Mouse (Mus musculus): Measurements from ENCODE around the gene Fdx1. TPM values are rescaled to one million over a fixed set of nuclear protein-coding genes. Genes with fewer than 3 reads are reported as not detected.

Fdx1 gene
- total RNA-seq, 2 experiments from 2014 or later = 76.0 to 80.9 TPM

DNA sequence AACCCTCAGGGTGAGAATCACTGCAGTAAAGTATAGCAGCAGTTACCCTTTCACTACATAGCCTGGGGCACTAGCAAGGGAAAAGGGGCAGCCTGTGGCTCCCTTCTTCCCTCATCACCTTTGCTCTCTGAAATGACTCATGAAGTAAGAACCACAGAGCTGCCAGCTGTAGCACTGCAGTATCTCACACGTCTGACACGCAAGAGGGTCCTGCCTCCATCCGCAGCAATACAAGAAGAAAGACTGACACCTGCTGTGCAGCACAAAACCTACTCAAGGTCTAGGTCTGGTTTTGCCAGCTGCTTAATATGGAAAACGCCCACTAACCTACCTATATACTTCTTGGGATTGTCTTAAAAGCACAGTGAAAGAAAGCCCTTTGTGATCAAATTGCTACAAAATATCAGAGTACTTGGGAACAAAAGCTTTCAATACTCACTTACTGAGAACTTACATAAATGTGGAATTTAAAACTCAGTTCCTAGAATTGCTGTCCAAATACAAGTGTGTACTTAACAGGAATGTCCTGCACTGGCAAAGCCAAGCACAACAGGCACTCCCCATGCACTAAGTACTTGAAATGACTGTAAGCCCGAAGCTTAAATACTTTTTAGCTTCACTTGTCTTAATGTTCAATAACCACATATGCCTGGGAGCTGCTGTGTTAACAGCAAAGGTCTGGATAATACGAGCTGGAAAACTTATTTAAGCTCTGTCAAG is 2.0 kb downstream of the Fdx1 start:
- DNase-seq = no peak

DNA sequence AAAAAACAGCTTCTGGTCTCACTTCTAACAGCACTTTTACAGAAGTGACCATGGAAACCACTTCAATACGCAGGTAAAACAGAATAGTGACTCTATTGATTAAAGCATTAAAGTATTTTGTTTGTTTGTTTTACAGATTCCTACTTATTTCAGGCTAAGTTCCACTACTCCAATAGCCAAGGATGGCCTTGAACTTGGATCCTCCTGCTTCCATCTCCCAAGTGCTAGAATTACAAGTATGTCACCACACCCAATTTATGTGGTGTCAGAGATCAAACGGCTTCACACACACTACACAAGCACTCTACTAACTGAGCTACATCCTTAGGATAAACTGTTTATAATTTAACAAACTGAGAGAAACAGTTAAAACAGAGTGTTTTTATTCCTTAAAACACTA is 3.0 kb downstream of the Fdx1 start:
- no peak for DNase-seq

DNA sequence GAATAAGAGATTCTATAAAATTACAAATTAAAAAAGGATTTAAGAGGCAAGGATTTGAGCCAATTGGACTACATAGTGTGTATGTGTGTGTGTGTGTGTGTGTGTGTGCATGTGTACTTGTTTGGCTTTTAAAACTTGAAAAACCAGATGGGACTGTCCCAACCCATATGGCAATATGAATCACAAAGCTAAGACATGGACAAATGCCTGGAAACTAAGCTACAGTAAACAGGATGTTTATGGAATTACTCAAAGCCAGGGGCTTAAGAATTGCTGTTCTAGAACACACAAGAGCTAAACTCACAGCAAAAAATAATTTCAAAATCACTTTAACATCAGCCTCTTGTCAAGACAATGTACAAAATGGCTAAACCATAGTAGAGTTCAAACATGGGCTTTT is 4.4 kb downstream of the Fdx1 start:
- DNase-seq = no peak

DNA sequence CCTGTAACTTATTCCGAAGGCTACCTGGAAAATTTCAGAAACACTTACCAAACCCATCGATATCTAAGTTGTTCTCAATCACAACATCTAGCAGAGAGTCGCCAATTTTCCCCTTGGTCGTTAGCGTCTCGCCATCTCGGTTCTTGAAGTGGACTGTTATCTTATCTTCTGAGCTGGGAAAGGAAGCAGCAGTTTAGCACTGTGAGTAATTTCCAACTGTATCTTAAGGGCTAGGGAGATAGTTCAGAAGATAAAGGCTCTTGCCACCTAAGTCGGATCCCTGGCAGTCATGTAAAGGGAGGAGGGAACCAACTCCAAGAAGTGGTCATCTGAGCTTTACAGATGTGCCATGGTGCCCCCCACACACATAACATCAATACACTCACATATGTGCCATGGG is 6.3 kb downstream of the Fdx1 start:
- DNase-seq = no peak

DNA sequence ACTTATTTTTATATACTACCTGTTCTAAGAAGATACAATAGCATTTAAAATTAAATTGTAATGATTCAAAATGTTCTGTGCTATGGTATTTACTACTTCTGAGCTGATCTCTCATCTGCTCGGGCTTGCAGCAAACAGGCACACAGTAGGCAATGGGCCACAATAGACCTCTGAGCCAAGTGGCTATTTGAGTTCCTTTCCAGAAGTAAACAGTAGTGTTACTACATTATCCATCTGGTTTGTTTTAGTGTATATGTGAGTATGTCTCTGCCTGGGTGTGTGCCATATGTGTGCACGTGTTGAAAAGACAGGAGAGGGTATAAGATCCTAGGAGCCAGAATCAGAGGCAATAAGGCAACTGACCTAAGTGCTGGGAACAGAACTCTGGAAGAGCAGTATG is 6.9 kb downstream of the Fdx1 start:
- DNase-seq = no peak

DNA sequence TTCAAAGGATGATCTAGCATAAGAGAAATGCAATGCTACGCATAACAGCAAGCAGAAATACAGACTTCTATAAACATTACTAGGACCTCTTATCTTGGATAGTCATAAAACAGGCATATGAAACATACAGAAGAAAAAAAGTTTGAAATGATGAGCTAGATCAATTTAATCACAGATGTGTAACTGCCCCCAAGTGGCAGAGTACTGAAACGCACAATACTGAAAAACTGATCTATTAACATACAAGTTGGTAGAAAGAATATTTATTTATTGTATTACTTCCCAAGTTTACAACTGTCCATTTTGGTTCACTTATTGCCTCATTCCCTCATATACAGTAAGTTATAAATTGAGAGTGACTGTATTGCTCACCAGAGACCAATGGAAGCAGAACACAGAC is 12.0 kb downstream of the Fdx1 start:
- DNase-seq = no peak

DNA sequence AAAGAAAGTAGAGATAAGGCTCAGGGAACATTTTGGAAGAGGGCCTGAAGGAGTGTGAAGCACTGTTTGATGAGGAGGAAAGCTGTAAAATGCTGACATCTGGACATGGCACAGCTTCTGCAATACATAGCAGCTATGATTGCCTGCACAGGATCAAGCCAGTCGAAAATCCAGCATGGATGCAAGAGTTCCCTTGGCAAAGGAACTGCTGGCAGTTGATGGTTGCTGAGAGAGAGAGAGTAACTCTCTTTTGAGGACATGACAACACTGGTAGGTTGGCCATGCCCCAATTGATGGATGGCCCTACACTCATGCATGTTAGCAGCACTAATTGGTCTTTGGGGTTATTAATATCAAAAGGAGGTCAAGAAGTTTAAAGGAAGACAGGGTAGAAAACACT is 12.7 kb downstream of the Fdx1 start:
- DNase-seq = no peak

DNA sequence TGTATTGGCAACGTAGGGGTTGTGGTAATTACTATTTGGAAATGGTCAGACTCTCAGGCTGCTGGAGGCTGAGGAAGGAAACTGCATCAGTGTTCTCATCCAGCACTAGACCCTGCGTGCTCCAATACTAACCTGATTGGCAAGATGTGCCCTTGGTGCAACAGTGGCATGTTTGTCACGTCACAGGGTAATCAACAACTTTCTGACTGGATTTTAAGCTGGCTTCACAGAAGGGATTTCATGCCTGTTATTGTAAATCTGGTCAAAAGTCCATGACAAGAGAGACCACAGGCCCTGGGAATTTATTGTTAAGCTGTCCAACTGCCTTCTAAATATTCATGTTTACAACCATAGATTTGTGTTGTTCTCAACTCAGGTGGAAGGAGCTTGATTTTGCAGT is 13.1 kb downstream of the Fdx1 start:
- no peak for DNase-seq

DNA sequence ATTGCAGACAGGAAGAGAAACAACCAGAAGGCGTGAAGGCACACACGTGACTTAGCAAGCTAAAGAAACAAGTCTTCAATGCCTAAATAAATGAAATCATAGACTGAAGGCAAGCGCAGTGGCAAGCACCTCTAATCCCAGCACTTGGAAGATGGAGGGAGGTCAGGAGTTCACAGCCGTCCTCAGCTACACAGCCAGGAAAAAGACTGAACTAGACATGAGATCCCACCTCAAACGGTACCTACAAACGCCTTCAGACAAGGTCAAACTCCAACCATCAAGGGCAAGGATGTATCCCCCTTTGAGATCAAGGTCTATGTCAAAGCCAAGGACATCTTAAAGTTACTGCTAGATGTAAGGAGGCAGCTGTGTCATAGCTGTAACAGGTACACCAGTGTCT is 19.4 kb downstream of the Fdx1 start:
- no peak for DNase-seq

DNA sequence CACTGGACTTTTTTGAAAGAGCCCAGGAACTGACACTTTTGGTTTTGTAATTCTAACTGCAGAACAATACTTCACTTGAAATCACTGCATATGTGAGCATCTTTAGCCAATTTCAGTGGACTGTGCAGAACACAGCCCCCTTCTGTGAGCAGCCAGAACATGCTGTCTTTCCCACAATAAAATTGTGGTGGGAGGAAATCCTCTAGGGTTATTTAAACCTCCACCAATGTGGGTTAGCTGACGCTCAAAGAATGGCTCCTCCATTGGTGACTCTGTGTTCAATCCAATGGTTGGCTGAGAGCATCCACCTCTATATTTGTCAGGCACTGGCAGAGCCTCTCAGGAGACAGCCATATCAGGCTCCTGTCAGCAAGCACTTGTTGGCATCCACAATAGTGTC is 28.7 kb downstream of the Fdx1 start:
- no peak for DNase-seq

DNA sequence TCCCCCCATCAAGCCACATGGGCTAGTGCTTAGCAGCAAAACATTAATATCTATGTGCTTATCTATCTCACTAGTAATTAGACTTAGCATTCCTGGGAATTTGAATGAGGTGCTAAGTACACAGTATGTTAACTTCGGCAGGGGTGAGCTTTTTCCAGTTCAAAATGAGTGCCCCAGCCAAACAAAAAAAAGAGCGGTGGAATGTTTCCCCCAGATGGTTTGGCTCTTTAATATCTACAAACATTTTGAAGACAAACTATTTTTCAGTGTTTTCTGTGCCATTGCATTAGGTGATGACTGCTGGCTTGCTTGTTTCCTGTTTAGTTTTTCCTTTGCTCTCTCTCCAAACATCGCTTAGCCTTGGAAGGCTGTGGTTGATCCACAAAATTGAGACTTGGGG is 31.4 kb downstream of the Fdx1 start:
- no peak for DNase-seq

DNA sequence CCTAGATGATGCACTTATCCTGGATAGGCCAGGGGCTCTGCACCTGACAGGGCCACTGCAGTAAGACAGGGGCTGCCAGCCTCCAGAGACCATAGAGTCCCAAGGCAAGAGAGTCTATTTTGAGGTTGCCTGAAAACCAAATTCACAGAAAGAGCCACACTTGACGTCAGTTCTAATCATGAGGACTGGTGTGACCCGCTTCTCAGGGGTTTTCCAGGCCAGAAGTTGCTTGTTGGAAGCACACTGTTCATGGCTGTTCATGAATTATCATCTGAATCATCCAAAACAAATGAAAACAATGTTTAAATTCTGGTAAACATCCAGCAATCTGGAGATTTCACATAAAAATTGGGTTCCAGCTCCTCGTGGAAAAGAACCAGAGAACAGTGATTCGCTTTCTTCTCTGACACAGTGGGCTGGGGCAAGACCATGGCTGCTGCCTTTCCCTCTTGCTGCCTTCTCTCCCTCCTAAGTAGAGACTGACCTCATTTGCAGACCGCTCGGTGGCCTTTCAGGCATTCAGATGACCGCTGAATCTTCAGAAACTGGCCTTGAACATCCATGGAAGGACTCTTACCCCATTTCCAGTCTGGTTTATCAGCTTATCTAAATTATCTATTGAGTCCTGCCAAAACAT is 32.2 kb downstream of the Fdx1 start:
- DNase-seq = no peak

DNA sequence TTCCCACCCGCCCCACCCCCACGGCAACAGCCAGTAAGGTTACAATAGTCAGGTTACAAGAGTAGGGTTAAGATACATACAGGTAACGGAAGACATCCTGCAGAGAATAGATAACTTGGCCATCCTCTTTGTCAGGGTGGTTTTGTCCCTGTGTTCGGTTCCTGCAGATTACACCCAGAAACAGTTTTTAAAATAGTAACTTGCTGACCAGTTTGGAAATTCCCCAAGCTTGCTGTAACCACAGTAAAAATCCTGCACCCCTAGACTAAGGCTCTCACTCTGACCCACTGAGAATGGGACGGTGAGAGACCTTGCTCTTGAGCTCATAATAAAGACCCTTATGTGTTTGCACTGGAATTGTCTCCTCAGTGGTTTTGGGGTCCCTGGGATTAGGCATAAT is 33.4 kb downstream of the Fdx1 start:
- no peak for DNase-seq

DNA sequence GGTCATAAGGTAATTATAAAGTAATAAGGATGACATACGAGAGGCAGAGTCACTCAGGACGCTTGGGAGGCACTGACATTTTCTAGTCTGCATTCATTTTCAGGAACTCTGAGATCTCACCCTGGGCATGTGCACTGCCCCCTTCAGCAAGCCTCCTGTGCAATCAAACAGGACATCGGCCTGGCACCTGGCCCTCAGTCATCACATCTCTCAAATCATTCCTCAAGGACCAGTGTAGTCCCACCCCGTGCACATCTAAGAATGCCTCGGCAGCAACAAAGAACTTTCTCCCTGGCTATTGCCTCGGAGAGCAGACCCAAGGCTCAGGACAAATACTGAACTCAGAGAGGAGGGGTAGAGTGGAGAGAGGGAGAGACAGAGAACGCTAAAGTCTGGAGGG is 34.7 kb downstream of the Fdx1 start:
- no peak for DNase-seq

DNA sequence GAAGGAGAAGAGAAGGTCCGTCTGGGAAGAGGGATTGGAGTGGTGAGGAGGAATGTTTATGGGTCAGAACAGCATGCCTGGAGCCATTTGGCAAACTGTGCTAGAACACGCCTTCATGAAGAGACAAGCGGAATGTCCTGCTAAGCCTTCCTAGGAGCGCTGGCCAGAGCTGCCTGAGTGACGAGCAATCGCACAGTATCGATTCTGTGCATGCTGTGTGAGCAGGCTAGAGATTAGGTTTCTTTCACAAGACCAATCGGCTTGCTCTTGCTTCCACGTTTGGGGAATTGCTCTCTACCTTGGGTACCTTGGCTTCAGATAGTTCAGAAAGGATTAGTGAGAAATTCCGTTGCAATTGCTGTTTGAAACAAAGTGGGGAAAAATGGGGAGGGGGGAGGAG is 35.2 kb downstream of the Fdx1 start:
- DNase-seq = no peak

DNA sequence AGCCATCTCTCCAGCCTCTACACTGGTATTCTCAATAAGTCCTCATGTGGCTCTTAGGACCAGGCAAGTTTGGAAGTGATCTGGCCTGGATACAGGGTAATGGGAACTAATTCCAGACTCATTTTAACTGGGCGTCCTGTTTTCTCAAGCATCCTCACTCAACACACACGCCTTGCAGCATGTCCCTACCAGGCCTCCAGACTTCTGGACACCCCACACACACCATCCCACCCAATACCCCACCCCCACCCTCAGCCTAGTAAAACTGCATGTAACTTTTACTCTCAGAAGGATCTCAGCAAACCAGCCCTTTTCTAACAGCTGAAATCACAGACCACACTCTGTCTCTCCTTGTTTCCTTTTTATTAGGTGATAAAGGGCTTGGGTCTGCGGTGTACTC is 35.7 kb downstream of the Fdx1 start:
- DNase-seq = no peak

DNA sequence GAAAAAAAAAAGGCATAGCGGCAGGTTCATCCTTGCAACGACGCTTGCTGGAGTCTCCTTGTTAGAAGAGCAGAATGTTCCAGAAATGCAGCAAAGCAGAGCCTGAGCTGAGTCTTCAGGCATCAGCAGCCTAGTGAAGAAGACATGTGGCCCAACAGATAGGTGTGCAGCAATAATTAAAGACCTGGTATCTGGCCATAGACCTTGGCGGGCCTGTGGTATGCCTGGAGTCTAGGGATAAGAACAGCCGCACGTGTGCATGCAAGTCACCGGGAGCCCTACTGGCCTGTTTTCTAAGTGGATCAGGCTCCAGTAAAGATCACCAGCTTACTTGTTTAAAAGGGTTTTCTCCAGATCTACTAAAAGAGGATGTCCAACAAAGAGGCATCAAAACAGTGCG is 36.7 kb downstream of the Fdx1 start:
- no peak for DNase-seq

DNA sequence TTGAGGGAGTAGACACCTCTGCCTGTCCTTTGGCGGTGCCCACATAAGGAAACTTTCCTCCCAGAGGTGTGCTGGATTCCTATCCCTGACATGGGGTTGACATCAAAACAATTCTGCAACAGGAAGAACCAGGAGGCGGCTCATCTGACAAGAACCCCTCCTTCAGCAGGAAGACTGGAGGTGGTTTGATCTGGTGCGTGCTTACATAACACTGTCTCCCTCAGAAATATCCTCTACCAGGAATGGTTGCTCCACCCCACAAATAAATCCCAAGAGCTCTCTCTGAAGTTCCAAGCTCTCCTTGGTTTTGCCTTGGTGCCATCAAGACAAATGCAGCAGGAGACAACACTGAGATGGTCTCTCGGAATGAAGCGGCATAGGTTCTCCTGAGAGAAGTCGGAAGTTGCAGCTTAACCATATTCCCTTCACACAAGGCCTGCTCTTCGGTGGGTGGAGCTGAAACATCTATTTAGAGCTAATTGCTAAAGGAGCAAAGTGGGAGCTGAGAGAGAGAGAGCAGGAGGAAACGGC is 38.7 kb downstream of the Fdx1 start:
- DNase-seq = no peak

DNA sequence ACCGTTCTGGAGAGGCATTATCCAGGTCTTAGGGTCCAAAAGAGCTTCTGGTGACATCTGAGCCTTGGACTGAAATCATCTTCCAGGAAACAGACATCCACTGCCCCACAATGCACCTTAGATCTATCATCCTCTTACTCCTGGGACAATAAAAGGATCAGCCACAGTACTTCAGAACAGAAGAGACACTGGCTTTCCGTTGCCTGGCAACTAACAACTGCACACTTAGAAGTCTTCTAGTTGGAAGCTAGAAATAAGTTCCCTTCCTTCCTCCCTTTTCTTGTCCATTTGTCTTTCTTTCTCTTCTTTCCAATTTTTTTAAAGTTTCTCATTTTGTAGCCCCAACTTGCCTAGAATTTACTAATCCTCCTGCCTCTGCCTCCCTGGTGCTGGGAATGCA is 40.6 kb downstream of the Fdx1 start:
- no peak for DNase-seq

DNA sequence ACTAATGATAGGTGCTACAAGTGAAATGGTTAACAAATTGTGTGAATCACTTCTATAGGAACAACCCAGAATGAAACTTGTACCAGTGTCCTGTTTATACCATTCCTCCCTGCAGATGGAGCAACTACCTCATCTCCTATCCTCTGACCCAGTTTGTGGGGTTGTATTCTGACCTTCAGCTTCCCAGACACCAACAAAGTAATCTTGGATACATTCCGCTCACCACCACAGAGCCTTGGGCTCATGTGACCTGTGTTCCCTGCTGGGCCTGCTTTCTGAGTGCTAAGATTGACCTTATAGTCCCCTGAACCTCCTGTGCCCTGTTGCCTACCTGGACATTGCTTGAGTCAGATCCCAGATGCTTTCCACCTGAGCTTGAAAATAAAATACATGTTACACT is 47.8 kb downstream of the Fdx1 start:
- no peak for DNase-seq

DNA sequence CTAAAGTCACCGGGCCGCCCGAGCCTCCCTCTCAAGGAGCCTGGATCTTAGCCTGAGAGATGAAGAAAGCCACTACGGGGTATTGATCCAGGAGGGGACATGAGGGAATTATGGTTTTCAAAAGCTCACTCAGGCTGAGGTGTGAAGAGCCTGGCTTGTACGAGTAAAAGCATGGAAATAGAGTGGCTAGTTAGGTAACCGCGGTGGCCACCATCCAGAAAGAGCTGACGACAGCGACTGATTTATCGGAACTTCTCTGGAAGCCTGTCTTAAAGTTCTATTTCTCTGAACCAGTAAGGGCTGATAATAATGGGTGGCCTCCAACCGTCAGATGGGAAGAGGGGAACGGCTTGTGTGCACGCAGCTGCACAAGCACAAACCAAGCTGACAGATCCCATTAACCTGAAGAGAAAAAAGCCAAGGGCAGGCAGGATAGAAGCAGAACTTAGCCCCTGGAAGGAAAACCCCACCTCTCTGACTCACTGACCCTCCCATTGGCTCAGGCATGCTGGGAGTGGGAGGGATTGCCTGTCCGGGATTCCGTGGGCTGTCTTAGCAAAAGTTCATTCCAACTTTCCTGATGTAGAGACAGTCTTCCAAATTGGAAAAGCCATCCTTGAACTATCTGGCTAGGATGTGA is 48.8 kb downstream of the Fdx1 start:
- DNase-seq = no peak

DNA sequence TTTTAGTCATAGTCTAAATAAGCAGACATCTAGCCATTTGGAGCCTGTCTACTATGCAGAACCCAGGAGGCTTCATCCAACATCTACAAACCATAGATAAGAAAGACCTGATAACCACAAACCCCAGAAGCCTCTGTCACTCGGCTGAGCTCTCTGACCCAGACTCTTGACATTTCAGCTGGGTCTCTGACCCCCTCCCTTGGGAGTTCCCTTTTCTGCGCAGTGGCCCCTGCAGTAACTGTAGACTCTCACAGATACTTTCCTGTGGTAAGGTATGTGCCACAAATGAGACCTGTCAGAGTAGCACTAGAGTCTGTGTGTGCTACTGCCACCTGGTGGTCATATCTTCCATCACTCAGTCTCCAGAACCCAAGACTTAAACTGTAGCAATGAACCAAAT is 54.5 kb downstream of the Fdx1 start:
- DNase-seq = peak; percentile 76

DNA sequence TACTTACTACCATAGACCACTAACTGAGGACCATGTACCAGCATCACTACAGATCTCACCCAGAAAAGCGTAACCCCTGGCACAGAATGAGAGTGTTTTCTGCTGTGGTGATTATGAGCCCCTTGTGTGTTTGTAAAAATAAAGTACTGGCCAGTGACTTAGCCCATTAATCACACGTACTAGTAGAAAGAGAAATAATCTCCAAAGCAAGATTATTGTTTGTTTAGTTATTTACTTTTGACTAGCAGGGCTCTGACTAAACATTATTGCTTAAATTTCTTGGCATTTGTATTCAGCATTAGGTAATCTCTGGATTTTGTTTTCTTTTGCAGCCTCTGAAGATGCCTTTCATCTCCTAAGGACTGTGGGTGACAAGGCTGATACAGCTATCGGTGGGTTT is 55.1 kb downstream of the Fdx1 start:
- DNase-seq = no peak

DNA sequence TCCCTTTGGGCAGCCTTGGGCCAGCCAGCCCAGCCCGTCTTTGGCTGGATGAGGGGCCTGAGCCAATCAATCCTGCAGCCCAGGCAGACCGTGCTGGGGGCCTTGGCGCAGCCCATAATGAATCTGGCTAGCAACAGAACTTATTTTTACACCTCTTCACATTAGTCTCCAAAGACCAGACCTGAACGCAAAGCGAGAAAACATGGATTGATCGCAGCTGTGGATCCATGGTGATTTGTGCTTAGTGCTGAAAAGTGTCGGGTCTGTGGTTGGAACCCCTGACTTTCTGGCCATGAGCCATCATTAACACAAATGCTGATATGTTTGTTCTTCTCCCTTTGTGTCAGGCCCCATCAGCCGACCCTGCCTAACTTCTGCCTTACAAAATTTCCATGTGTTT is 56.4 kb downstream of the Fdx1 start:
- DNase-seq = no peak
